Mouse (Mus musculus) bone marrow macrophage, adult 2 months (primary cell): Measurements from ENCODE around the gene Cars2. TPM values are rescaled to one million over a fixed set of nuclear protein-coding genes. Genes with fewer than 3 reads are reported as not detected.
"Not testable (repeated sequence)": the region's sequence is repeated elsewhere in the genome, so short reads cannot be mapped to it uniquely, and the experiment has no call there.

Experiments used
- H3K27ac ChIP-seq: 2 replicates; pipeline ENCODE4 v1.5.1; 2012; ENCODE audit warnings: low read depth, low read length; ENCODE audit not compliant: insufficient read depth
- H3K4me1 ChIP-seq: 2 replicates; pipeline ENCODE4 v1.6.1; 2012; ENCODE audit warnings: low read length; ENCODE audit not compliant: control insufficient read depth, insufficient read depth
- H3K4me3 ChIP-seq: 2 replicates; pipeline ENCODE4 v1.5.1; 2012; ENCODE audit warnings: mild to moderate bottlenecking, low read length, moderate library complexity; ENCODE audit not compliant: insufficient read depth
- CTCF ChIP-seq: IDR thresholded peaks from 2 replicates; pipeline ENCODE4 v1.5.1; 2012; ENCODE audit warnings: low read depth, mild to moderate bottlenecking, low read length, moderate library complexity
- POLR2A ChIP-seq: IDR thresholded peaks from 2 replicates; pipeline ENCODE4 v1.6.1; 2012; ENCODE audit warnings: mild to moderate bottlenecking, low read depth, low read length, borderline replicate concordance
- polyA plus RNA-seq: library from polyadenylated mRNA; stranded (reverse); fragments of >200 nt; gene quantifications from 2 replicates; pipeline ENCODE4 v1.2.4, GENCODE M21; 2012; ENCODE audit not compliant: missing spikeins, insufficient read depth, insufficient read length

The Cars2 gene
- polyA plus RNA-seq, 1 experiment = 19.5 TPM

DNA sequence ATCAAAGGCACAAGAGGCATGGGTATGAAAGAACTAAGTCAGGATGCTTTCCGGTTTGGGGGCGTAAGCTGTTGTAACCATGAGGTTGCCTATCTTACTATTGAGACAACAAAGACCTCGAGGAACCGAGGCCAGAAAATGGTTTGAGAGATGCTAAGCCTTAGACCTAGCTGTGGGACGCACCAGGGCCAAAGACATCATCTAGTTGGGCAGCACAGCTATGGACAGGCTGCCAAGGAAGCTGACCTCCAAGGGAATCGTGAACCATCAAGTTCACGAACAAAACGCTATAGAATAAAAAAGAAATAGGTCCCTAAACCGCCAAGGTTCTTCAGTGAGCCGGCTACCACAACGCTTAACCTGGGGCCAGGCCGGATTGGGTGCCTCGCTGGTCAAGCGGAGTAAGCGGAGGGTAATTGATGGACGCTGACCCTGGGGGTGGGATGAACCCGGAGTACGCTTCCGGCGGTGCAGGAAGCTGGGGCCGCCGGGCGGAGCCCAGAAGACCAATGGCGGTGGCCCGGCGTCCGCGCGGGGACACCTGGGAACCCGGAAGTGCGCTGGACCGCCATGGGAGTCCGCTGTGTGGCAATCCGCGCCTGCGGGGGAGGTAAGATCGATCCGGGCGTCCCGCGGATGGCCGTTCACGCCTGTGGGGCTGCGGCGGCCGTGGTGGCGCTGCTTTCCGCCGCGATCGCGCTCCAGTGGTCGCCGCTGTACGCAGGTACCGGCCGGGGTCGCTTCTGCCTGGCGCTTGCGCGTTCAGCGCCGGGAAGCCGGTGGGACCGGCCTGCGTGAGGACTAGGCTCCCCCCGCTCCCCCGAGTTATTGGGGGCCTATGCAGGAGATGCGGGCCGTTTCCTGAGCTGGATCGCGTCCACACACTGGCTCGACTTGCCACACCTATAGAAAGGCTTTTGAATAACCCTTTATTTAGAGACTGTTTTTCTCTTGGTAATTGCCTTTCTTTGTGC is 53.3 kb downstream of the Cars2 start, which contains the start of gene Naxd:
TSS of gene Naxd (plus strand) at position 490 of the 974 bp plus-strand sequence.
- TF ChIP-seq CTCF = no peak
- no peak for TF ChIP-seq POLR2A
- H3K4me1 ChIP-seq = peaks cover 18% of the 10 kb centered on the region
- H3K4me3 ChIP-seq = peak within 1 kb of the TSS; percentile 92

DNA sequence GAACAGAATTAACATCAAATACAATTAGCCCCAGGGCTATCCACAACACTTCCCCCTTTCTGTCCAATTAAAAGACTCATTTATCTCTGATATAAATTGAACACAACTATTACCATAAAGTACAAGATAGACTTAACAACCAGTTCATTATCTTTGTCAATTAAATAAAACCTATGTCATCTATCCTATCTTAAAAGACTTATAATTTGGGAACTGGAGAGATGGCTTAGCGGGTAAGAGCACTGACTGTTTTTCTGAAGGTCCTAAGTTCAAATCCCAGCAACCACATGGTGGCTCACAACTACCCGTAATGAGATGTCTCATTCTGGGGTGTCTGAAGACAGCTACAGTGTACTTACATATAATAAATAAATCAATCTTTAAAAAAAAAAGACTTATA is 58.2 kb downstream of the Cars2 start:
- not testable (repeated sequence) for H3K27ac ChIP-seq, H3K4me3 ChIP-seq
- peaks cover 10% of the 10 kb centered on the region for H3K4me1 ChIP-seq

More for the DNA sequence above, 53.3 kb downstream of the Cars2 start, which contains the start of gene Naxd:
- H3K27ac ChIP-seq = peak within 1 kb of the TSS; percentile 38; the same call in 1 of the 2 replicates

DNA sequence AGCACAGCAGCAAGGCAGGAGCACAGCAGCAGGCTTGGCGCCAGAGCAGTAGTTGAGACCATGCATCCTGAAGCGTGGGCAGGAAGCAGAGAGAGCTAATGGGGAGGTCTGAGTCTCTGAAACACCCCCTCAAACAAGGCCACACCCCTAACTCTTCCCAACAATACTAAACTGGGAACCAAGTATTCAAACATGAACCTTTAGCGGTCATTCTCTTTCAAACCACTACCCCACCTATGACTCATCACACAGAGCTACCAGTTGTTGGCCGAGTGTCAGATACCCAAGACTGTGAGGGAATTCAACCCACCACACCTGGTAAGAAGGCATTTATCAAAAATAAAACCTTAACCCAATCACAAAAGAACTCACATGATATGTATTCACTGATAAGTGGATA is 63.4 kb downstream of the Cars2 start:
- Histone ChIP-seq H3K4me1 (peaks cover 10% of the 10 kb centered on the region), H3K27ac (no peak overlapping the region), H3K4me3 (no peak overlapping the region)
- TF ChIP-seq POLR2A = no peak
- no peak for TF ChIP-seq CTCF

DNA sequence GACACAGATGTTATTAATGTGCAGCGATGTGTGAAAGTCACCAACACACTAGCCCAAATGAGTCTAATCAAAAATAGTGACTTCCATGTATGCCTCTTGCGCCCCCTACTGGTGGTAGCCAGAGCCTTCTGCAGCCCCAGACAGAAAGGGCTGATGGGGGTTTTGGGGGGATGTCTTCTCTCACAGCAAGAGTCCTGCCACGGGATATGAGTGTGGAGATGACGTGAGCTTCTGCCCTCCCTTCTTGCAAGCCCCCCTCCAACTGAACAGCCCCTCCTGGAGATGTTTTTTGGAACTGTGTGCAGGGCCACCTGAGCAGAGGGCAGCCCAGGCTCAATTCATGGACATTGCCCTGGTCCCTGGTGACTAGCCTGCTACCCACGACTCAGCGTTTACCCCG is 64.4 kb downstream of the Cars2 start:
- TF ChIP-seq POLR2A (no peak), CTCF (peak; percentile 86)
- no peak overlapping the region for H3K4me3 ChIP-seq

DNA sequence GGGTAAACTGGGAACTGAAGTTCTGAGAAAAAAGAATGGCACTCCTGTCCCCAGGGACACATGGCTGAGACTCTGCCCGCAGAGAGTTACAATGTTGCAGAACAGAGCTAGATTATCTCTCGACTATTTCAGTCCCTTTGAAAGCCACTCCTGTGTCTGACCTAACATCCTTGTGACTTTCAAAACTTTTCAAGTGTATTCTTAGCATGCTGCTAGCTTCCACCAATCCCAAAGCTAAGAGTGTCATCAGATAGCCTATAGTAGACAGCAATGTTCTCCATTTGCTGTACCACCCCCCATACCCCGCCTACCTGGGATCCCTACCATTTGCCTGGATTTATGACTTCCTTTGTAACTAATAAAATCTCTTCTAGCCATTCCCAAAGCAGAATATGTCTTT is 68.0 kb downstream of the Cars2 start:
- TF ChIP-seq POLR2A (no peak), CTCF (no peak)
- Histone ChIP-seq H3K4me3 (no peak overlapping the region), H3K27ac (no peak overlapping the region), H3K4me1 (peaks cover 6% of the 10 kb centered on the region)

More for the DNA sequence above, 64.4 kb downstream of the Cars2 start:
- Histone ChIP-seq H3K4me1 (peaks cover 6% of the 10 kb centered on the region), H3K27ac (no peak overlapping the region)

DNA sequence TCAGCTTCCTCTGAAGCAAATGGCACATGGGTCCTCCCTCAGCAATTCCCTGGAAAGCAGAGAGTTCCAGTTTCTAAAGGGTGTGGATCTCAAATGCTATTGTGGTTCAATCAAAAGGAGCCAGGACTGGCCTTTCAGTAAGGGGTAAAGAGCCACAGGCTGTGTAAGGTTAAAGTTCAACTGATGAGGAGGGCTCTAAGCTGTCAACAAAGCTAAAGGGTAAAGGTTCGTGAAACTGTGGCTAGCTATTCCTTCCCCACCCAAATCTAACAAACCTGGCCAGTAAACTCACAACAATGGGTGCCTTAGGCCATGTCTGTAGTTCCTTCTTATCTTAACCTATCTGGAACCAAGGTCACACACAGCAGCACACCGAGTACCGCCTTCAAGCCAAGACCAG is 68.7 kb downstream of the Cars2 start:
- Histone ChIP-seq H3K4me3 (no peak overlapping the region), H3K4me1 (peaks cover under 1% of the 10 kb centered on the region; the same call in 1 of the 2 replicates), H3K27ac (no peak overlapping the region)
- no peak for TF ChIP-seq CTCF
- TF ChIP-seq POLR2A = no peak

DNA sequence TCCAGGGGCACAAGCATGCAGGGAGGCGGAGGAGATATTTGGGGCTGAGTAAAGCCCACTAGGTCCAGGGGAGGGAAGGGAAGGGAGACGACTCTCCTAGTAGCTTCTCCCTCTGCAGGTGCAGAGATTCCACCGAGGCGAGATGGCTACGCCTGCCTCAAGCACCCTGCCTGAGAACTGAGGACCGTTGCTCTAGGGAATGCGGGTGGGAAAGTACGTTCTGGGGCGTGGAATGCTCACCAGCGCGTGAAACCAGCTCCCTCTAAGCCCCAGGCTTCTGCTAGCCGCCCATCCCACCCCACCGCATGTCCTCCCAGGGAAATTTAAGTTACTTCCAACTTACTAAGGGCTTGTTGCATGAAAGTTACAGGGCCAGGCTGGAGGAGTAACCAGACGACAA is 71.0 kb downstream of the Cars2 start:
- no peak overlapping the region for H3K27ac ChIP-seq
- TF ChIP-seq POLR2A (no peak), CTCF (no peak)
- H3K4me3 ChIP-seq = no peak overlapping the region
- H3K4me1 ChIP-seq = peaks cover 14% of the 10 kb centered on the region

DNA sequence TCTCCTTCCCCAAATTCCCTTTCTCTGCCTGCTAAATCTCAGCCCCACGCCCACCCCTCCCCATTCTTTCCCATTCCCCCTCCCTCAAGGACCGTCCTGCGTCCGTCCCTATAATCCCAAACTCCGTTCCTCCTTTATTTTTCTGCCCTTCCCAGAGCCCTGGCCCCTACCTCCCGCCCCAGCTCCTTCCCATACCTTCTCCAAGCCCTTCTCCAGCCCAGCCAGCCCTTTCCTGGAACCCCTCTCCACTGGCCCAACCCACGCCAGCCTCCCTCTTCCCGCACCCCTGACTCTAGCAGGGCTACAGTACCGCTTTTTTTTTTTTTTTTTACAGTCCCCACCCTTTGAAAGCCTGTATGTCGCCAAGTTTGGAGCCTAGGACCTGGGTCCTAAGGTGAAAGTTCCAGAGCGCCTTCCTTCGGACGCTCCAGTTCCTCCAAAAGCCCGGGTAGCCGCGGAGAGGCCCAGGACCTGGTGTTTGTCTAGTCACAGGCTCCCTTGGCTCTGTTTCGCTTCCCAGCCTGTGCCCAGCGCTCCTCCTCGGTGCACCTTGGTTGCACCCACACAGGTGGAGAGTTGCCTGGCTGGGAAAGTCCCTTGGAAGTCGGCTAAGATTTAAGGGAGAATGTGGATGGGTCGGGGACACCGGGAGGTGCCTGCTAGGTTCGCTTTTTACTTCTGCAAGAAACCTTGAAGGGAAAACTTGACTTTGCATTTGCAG is 71.6 kb downstream of the Cars2 start:
- TF ChIP-seq CTCF (no peak), POLR2A (no peak)
- H3K4me3 ChIP-seq = no peak overlapping the region
- H3K27ac ChIP-seq = no peak overlapping the region
- H3K4me1 ChIP-seq = peaks cover 18% of the 10 kb centered on the region

DNA sequence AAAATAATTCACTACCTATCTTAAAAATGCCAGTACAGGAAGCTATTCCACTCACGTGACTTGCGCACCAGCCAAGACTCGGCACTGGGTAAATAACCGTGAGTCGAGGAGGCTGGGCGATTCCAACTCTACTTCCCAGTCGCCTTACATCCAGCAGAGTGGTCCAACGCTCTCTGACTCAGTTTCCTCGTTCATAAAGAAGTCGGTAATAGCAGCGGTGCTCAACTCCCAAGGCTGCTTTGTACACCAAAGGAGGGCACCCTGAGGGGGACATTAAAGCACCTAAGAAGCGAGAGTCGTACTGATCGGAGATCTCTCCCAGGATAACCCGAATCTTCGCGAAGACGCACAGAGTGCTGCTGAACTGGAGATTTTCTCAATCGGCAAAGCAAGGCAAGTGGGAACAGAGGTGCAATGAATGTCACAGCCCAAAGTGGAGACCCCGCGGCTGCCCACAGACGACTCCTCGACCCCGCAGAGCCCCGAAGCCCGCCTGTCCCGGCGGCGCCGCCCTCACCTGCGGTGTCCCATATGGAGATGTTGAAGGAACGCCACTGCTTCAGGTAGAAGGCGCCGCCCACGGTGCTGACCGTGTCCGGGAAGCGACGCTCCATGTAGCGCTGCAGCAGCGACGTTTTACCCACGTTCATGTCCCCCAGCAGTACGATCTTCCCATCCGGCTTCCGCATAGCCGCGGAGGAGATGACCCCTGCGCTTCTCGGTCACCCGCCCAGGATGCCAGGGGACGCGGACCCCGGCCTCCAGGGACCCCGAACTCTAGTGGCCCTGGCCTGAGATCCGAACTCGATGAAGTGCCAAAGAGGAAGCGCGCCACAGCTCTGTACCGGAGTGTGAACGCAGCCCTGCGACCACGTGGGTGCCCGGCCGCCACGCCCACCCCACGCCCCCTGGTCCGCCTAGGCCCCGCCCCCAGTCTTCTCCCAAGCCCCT is 72.5 kb downstream of the Cars2 start, which contains the start of gene Rab20:
TSS of gene Rab20 (minus strand) at position 900 of the 951 bp plus-strand sequence.
- H3K27ac ChIP-seq = peak within 1 kb of the TSS; percentile 87
- no peak for TF ChIP-seq CTCF
- TF ChIP-seq POLR2A = no peak; the same call in 1 of the 2 replicates
- peak within 1 kb of the TSS; percentile 93 for H3K4me3 ChIP-seq
- H3K4me1 ChIP-seq = peaks cover 27% of the 10 kb centered on the region
